Mouse (Mus musculus) ES-Bruce4 (cell line): ENCODE data around the gene Calcb.

Experiments
- CTCF ChIP-seq: IDR thresholded peaks from one replicate; pipeline ENCODE4 v1.8.1; 2011; ENCODE audit warnings: low read depth, low read length
- EP300 ChIP-seq: IDR thresholded peaks from 2 replicates; pipeline ENCODE4 v1.6.1; 2011; ENCODE audit warnings: low read depth, low read length; ENCODE audit not compliant: insufficient read depth
- POLR2A ChIP-seq: IDR thresholded peaks from one replicate; pipeline ENCODE4 v1.8.1; 2011; ENCODE audit warnings: low read length; ENCODE audit not compliant: insufficient read depth

- no peak for TF ChIP-seq CTCF
- no peak for TF ChIP-seq POLR2A
- no peak for TF ChIP-seq EP300
These were observed 11.0 kb upstream of the Calcb start for GRCm38 (mm10) chr7:114707398-114707797.
